Mouse (Mus musculus): ENCODE results near the gene C1qtnf1.

- TF ChIP-seq CTCF (IDR thresholded peaks at IDR 0.05; ENCODE audit: low read depth) (no peak), EP300 (IDR thresholded peaks at IDR 0.05; ENCODE audit: low read depth) (no peak)
Observed at GRCm38 (mm10) chr11:118434093-118434492, 6.1 kb downstream of the C1qtnf1 start.
